Mouse (Mus musculus): ENCODE data around the gene Zfp579. TPM values are rescaled to one million over a fixed set of nuclear protein-coding genes. Genes with fewer than 3 reads are reported as not detected.

Gene Zfp579
- polyA plus RNA-seq (2017; shearing (Covaris generic)), result 10 to 100 TPM; 17.7 to 19.5 TPM

GRCm38 (mm10) chr7:4996003-4996895 is at the start of gene Zfp579:
Gene Zfp579, minus strand, starts transcription at chr7:4996158.

DNA sequence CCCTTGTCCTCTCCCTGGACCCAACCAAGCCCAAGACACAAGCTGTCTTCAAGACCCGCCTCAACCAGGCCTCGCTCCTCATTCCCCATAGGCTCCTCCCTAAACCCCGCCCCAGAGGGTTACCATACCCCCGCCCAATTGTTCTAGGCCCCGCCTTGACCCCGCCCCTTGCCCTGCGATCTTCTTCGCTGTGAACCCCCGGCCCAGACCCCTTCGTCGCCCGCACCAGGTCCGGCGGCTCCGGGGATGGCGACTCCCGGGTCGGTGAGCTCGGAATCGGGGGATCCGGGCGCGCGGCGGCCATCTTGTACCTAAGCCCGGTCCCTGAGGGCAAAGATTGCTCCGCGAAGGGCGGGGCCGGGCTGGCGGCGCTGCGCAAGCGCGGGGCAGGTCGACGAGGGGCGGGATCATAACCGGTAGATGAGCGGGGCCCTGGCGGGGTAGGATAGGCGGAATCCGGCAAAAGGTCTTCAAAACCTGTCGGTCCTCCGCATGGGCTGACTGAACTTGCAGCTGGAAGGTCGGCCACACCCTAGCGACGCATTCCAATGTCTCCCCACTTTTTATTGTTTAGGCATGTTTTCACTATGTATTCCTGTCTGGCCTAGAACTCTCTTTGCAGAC is 42.3 kb upstream of the Zfp579 start, which contains the start of gene Zfp784:
TSS of gene Zfp784 (minus strand) at position 338 of the 624 bp plus-strand sequence.

DNA sequence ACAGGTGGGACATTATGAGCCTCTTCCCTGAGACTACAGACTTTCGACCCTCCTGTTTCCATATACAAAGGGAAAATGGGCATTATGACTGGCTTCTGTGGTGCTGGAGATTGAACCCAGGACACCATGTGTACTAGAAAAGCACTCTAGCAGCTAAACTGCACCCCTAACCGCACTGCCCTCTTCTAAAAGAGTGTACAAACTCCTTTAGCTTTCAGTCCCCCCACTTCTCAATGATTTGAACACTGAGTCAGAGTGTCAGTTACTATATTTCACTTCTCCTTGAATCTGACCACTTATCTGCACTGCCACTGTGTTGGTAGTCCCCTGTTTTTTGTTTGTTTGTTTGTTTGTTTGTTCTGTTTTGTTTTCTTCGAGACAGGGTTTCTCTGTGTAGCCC is 37.9 kb upstream of the Zfp579 start, which contains the start of gene 4632433K11Rik:
TSS of gene 4632433K11Rik (plus strand) at position 301 of the 400 bp plus-strand sequence.

DNA sequence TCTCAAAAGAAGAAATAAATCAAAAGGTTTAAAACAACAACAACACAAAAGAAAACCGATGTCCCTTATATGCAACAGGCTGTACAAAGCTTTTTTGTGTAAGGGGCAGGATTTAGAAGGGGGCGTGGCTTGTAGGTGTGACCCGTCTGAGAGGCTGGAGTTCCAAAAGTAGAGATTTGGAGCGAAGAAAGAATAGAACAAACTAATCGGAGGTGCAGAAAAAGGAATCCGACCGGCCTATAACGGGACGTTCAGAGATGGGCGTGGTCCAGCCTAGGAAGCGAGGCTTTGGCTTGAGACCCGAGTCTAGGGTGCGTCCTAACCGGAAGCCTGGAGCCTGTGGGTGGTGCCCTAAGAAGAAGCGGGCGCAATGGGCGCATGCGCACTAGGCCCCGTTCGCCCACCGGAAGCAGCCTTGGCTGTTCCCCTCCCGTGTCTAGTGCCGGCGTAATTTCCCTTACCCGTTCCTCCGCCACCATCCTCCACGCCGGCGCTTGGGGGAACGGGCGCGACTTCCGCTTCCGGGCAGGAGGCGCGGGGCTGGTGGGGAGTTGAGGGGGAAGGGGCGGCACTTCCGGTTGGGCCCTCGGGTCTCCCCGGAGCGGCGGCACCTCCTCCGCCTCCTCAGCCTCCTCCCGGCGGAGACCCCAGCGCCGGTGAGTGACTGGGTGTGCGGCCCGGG is 24.2 kb upstream of the Zfp579 start, which contains the start of the genes Zfp865 and Ccdc106:
TSS of gene Zfp865 (plus strand) at position 377 of the 682 bp plus-strand sequence.
TSS of gene Ccdc106 (plus strand) at position 554 of the 682 bp plus-strand sequence.

DNA sequence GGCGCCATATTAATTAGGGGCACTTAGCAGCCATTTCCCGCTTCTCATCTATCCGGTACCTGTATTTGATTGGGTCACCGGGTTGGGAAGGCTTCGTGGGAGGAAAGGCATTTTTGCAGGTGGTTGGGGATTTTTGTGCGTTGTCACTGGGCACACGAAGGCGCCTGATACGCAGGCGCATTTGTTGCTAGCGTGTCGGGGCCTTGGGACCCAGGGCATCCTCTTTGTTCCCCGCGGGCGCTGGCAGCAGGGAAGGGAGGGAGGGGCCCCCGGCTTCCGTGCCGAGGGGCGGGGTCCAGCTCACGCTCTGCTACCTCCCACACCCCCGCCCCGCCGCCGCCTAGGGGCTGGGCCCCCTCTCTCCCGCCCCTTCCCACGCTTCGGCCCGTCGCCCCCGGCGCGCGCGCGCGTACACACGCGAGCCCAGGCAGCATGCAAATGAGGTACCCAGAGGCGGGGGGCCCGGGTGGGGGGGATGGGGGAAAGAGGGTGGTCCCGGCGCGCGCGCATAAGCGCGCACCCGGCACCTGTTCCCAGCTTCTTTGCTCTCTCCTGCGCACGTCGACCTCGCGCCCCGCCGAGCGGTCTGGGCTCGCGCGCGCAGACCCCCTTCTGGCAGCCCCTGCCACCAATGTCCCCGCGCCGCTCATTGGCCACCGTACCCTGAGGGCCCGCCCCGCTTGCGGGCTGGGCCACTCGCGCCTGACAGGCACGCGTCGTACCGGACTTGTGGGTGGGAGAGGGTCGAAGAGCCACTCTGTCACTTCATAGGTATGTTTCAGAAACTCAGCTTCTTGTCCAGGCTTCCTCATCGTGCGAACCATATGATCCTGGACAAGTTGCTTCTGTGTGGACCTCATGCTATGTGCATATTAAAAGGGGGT is 19.4 kb upstream of the Zfp579 start, which contains the start of gene Gm44973:
TSS of gene Gm44973 (plus strand) at position 379 of the 884 bp plus-strand sequence.

GRCm38 (mm10) chr7:5014251-5015117 is 18.5 kb upstream of the Zfp579 start, which contains the start of the genes Zfp524 and Fiz1:
Gene Zfp524, plus strand, starts transcription at chr7:5014415.
Gene Fiz1, minus strand, starts transcription at chr7:5014697.

DNA sequence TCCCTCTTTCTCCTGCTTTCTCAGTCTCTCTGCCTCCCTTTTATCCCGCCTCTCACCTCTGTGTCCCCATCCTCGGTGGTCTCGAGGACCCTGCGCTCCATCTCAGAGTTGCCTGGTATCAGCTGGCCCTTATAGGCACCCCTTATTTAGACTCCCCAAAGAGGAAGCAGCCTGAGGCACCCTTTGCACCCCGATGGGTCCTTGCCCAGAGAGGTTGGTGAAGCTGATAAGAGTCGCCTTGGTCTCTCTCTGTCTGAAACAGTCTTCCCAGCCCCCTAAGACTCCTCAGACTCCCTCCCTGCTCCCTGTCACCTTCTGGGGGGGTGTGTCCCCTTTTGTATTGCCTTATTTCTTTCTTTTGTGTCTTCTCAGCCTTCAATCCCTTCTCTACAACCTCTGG is 24.9 kb downstream of the Zfp579 start, which contains the start of gene Sbk3:
TSS of gene Sbk3 (minus strand) at position 101 of the 400 bp plus-strand sequence.

GRCm38 (mm10) chr7:4964272-4964671 is 31.7 kb downstream of the Zfp579 start, which contains the start of gene Sbk2:
Gene Sbk2, minus strand, starts transcription at chr7:4964406.

Other genes starting within 250 kb of the Zfp579 start
- gene Cox6b2, start 243.1 kb downstream of the Zfp579 start, polyA plus RNA-seq (2017; shearing (Covaris generic)), result 1 to 10 TPM; 3.0 to 9.5 TPM
- not detected for gene Fam71e2, start 224.9 kb downstream of the Zfp579 start, polyA plus RNA-seq (2017; shearing (Covaris generic))
- gene Il11, start 213.3 kb downstream of the Zfp579 start, polyA plus RNA-seq (2017; shearing (Covaris generic)), result under 1 TPM; 0.16 to 0.20 TPM
- not detected for gene Tmem190, start 213.2 kb downstream of the Zfp579 start, polyA plus RNA-seq (2017; shearing (Covaris generic))
- 1 to 10 TPM; 5.5 to 8.8 TPM for gene Tmem238, start 206.5 kb downstream of the Zfp579 start, polyA plus RNA-seq (2017; shearing (Covaris generic))
- gene Rpl28, start 203.3 kb downstream of the Zfp579 start, polyA plus RNA-seq (2017; shearing (Covaris generic)), result 100 to 1,000 TPM; 316 to 505 TPM
- 100 to 1,000 TPM; 126 to 185 TPM for gene Ube2s, start 183.6 kb downstream of the Zfp579 start, polyA plus RNA-seq (2017; shearing (Covaris generic))
- gene Shisa7, start 151.5 kb downstream of the Zfp579 start, polyA plus RNA-seq (2017; shearing (Covaris generic)), result not detected
- gene Isoc2b, start 125.9 kb downstream of the Zfp579 start, polyA plus RNA-seq (2017; shearing (Covaris generic)), result 10 to 100 TPM; 46.9 to 52.2 TPM
- gene Isoc2a, start 119.0 kb downstream of the Zfp579 start, polyA plus RNA-seq (2017; shearing (Covaris generic)), result under 1 TPM; 0.37 to 0.84 TPM
- under 1 TPM in 1 of 2 experiments, not detected in 1; 0.32 TPM for gene Gm36210, start 89.6 kb downstream of the Zfp579 start, polyA plus RNA-seq (2017; shearing (Covaris generic))
- 1 to 10 TPM; 2.2 to 3.1 TPM for gene Zfp628, start 80.9 kb downstream of the Zfp579 start, polyA plus RNA-seq (2017; shearing (Covaris generic))
- gene Nat14, start 74.1 kb downstream of the Zfp579 start, polyA plus RNA-seq (2017; shearing (Covaris generic)), result under 1 TPM; 0.49 to 0.79 TPM
- not detected for gene Ssc5d, start 70.4 kb downstream of the Zfp579 start, polyA plus RNA-seq (2017; shearing (Covaris generic))
- gene Sbk2, start 31.8 kb downstream of the Zfp579 start, polyA plus RNA-seq (2017; shearing (Covaris generic)), result not detected
- gene Sbk3, start 25.0 kb downstream of the Zfp579 start, polyA plus RNA-seq (2017; shearing (Covaris generic)), result under 1 TPM in 1 of 2 experiments, not detected in 1; 0.05 TPM
- 10 to 100 TPM; 31.1 to 33.7 TPM for gene Zfp524, start 18.3 kb upstream of the Zfp579 start, polyA plus RNA-seq (2017; shearing (Covaris generic))
- 10 to 100 TPM; 33.4 to 36.2 TPM for gene Fiz1, start 18.5 kb upstream of the Zfp579 start, polyA plus RNA-seq (2017; shearing (Covaris generic))
- gene Gm44973, start 19.3 kb upstream of the Zfp579 start, polyA plus RNA-seq (2017; shearing (Covaris generic)), result 10 to 100 TPM in 1 of 2 experiments, 1 to 10 TPM in 1; 6.4 to 29.3 TPM
- gene Zfp865, start 24.2 kb upstream of the Zfp579 start, polyA plus RNA-seq (2017; shearing (Covaris generic)), result 10 to 100 TPM; 10.4 to 11.4 TPM
- gene Ccdc106, start 24.4 kb upstream of the Zfp579 start, polyA plus RNA-seq (2017; shearing (Covaris generic)), result under 1 TPM; 0.18 to 0.86 TPM
- gene 4632433K11Rik, start 38.0 kb upstream of the Zfp579 start, polyA plus RNA-seq (2017; shearing (Covaris generic)), result not detected
- 1 to 10 TPM; 3.4 to 4.9 TPM for gene Zfp784, start 42.3 kb upstream of the Zfp579 start, polyA plus RNA-seq (2017; shearing (Covaris generic))
- gene Zfp580, start 55.4 kb upstream of the Zfp579 start, polyA plus RNA-seq (2017; shearing (Covaris generic)), result 10 to 100 TPM in 1 of 2 experiments, 1 to 10 TPM in 1; 8.3 to 15.8 TPM
- gene U2af2, start 66.0 kb upstream of the Zfp579 start, polyA plus RNA-seq (2017; shearing (Covaris generic)), result 10 to 100 TPM; 87.8 to 91.8 TPM
- 10 to 100 TPM; 27.6 to 38.0 TPM for gene Epn1, start 84.1 kb upstream of the Zfp579 start, polyA plus RNA-seq (2017; shearing (Covaris generic))
- not detected for gene Rfpl4, start 120.8 kb upstream of the Zfp579 start, polyA plus RNA-seq (2017; shearing (Covaris generic))
- under 1 TPM in 1 of 2 experiments, not detected in 1; 0.31 TPM for gene Rasl2-9, start 129.8 kb upstream of the Zfp579 start, polyA plus RNA-seq (2017; shearing (Covaris generic))
- gene Vmn1r55, start 153.5 kb upstream of the Zfp579 start, polyA plus RNA-seq (2017; shearing (Covaris generic)), result under 1 TPM; 0.01 to 0.15 TPM
- gene Vmn1r56, start 200.6 kb upstream of the Zfp579 start, polyA plus RNA-seq (2017; shearing (Covaris generic)), result not detected
- not detected for gene Vmn1r57, start 222.3 kb upstream of the Zfp579 start, polyA plus RNA-seq (2017; shearing (Covaris generic))